8 mouse cellular contexts compared by ENCODE assay signal in genomic region chr17:49779576-49779975, GRCm38 (mm10).
DNase-seq lines count a peak whose midpoint lies in the region; ATAC-seq and TF ChIP-seq lines count a peak whose summit lies in the region.
"Had no signal": no experiment of that assay in that cellular context is flagged by ENCODE, and none has a peak within 500 bp of the region (broad histone marks: within the 10 kb centered on the region; RNA-seq: fewer than 3 reads in every experiment).

No protein-coding gene starts in this region.

- H3K9ac ChIP-seq in hindbrain, postnatal 0 days (replicated peaks; ENCODE audit: low read length): no peak overlapping the region
- H3K9ac ChIP-seq in hindbrain, embryonic 14.5 days: no peak overlapping the region
- H3K9ac ChIP-seq: forebrain, embryonic 12.5 days had no signal

- H3K4me3 ChIP-seq in hindbrain, postnatal 0 days (ENCODE audit: low read length): no peak overlapping the region
- H3K4me3 ChIP-seq in hindbrain, embryonic 14.5 days (replicated peaks; ENCODE audit: low read length): no peak overlapping the region
- no peak overlapping the region for H3K4me3 ChIP-seq in embryonic facial prominence, embryonic 10.5 days
- no peak overlapping the region for H3K4me3 ChIP-seq in limb, embryonic 10.5 days
- no peak overlapping the region for H3K4me3 ChIP-seq in midbrain, embryonic 10.5 days
- H3K4me3 ChIP-seq: forebrain, embryonic 12.5 days had no signal

- no peak for TF ChIP-seq CTCF in hindbrain, postnatal 0 days (IDR thresholded peaks at IDR 0.05; ENCODE audit: low read depth)

- no peaks in the 10 kb centered on the region for H3K9me3 ChIP-seq in hindbrain, postnatal 0 days (ENCODE audit: low read length)
- no peaks in the 10 kb centered on the region for H3K9me3 ChIP-seq in hindbrain, embryonic 14.5 days (ENCODE audit: control insufficient read depth, low read length)
- no peaks in the 10 kb centered on the region for H3K9me3 ChIP-seq in embryonic facial prominence, embryonic 10.5 days
- H3K9me3 ChIP-seq in limb, embryonic 10.5 days (replicated peaks): no peaks in the 10 kb centered on the region
- no peaks in the 10 kb centered on the region for H3K9me3 ChIP-seq in midbrain, embryonic 10.5 days (replicated peaks)
- H3K9me3 ChIP-seq: forebrain, embryonic 12.5 days had no signal

- 58% methylated on average over 3 of the region's 3 CpGs for WGBS in hindbrain, postnatal 0 days
- 66% methylated on average over 3 of the region's 3 CpGs for WGBS in hindbrain, embryonic 14.5 days
- WGBS in embryonic facial prominence, embryonic 10.5 days: 83% methylated on average over 3 of the region's 3 CpGs
- 87% methylated on average over 3 of the region's 3 CpGs for WGBS in limb, embryonic 10.5 days
- 92% methylated on average over 3 of the region's 3 CpGs for WGBS in midbrain, embryonic 10.5 days

- H3K4me1 ChIP-seq in hindbrain, postnatal 0 days (ENCODE audit: insufficient read depth, low read length): no peaks in the 10 kb centered on the region
- 0 out of 2 replicates have a peak, but pooled peaks cover 2% of the 10 kb centered on the region for H3K4me1 ChIP-seq in hindbrain, embryonic 14.5 days (replicated peaks; ENCODE audit: control insufficient read depth, insufficient read depth, low read length)
- H3K4me1 ChIP-seq in embryonic facial prominence, embryonic 10.5 days: peaks cover 11% of the 10 kb centered on the region
- peaks cover 23% of the 10 kb centered on the region for H3K4me1 ChIP-seq in limb, embryonic 10.5 days
- H3K4me1 ChIP-seq in midbrain, embryonic 10.5 days: no peaks in the 10 kb centered on the region
- H3K4me1 ChIP-seq: forebrain, embryonic 12.5 days had no signal

- H3K4me2 ChIP-seq in hindbrain, postnatal 0 days (ENCODE audit: low read depth, low read length): no peak overlapping the region
- H3K4me2 ChIP-seq in hindbrain, embryonic 14.5 days (replicated peaks): no peak overlapping the region
- H3K4me2 ChIP-seq: forebrain, embryonic 12.5 days had no signal

- DNase-seq in hindbrain, postnatal 0 days (ENCODE audit: low spot score): peak; percentile 51
- no peak for DNase-seq in hindbrain, embryonic 14.5 days (ENCODE audit: low spot score)
- DNase-seq in adipocyte (ENCODE audit: low spot score): peak; percentile 96
- DNase-seq in embryonic facial prominence, embryonic 10.5 days (ENCODE audit: low spot score): peak; percentile 7
- no peak for DNase-seq in limb, embryonic 10.5 days (ENCODE audit: low spot score)
- no peak for DNase-seq in midbrain, embryonic 10.5 days (ENCODE audit: low spot score)

- no peaks in the 10 kb centered on the region for H3K36me3 ChIP-seq in hindbrain, postnatal 0 days (ENCODE audit: insufficient read depth, low read length)
- H3K36me3 ChIP-seq in hindbrain, embryonic 14.5 days (replicated peaks; ENCODE audit: control insufficient read depth, insufficient read depth): no peaks in the 10 kb centered on the region
- no peaks in the 10 kb centered on the region for H3K36me3 ChIP-seq in embryonic facial prominence, embryonic 10.5 days (replicated peaks)
- no peaks in the 10 kb centered on the region for H3K36me3 ChIP-seq in limb, embryonic 10.5 days
- no peaks in the 10 kb centered on the region for H3K36me3 ChIP-seq in midbrain, embryonic 10.5 days
- H3K36me3 ChIP-seq: forebrain, embryonic 12.5 days had no signal

- H3K27ac ChIP-seq in hindbrain, postnatal 0 days: no peak overlapping the region
- no peak overlapping the region for H3K27ac ChIP-seq in hindbrain, embryonic 14.5 days
- 0 out of 2 replicates have a peak overlapping the region, but pooled peaks have one; percentile 15 for H3K27ac ChIP-seq in embryonic facial prominence, embryonic 10.5 days (replicated peaks)
- peak overlapping the region; percentile 30; the same call in 1 of the 2 replicates for H3K27ac ChIP-seq in limb, embryonic 10.5 days
- no peak overlapping the region for H3K27ac ChIP-seq in midbrain, embryonic 10.5 days (replicated peaks)
- H3K27ac ChIP-seq: forebrain, embryonic 12.5 days had no signal

- no peaks in the 10 kb centered on the region for H3K27me3 ChIP-seq in hindbrain, postnatal 0 days (ENCODE audit: insufficient read depth, low read length)
- no peaks in the 10 kb centered on the region for H3K27me3 ChIP-seq in hindbrain, embryonic 14.5 days (ENCODE audit: control insufficient read depth, insufficient read depth, low read length)
- H3K27me3 ChIP-seq in embryonic facial prominence, embryonic 10.5 days (replicated peaks; ENCODE audit: low read depth, poor library complexity, severe bottlenecking): no peaks in the 10 kb centered on the region
- no peaks in the 10 kb centered on the region for H3K27me3 ChIP-seq in limb, embryonic 10.5 days (ENCODE audit: low read depth, poor library complexity, severe bottlenecking)
- H3K27me3 ChIP-seq in midbrain, embryonic 10.5 days (ENCODE audit: low read depth, poor library complexity, severe bottlenecking): no peaks in the 10 kb centered on the region
- H3K27me3 ChIP-seq: forebrain, embryonic 12.5 days had no signal

- ATAC-seq in hindbrain, postnatal 0 days: no peak
- ATAC-seq in hindbrain, embryonic 14.5 days (ENCODE audit: low FRiP score): no peak
- ATAC-seq in CD4-positive, CD25-positive, alpha-beta regulatory T cell, adult 4 months: no peak

Comparison
In these comparisons a context has a peak if more than half of its experiments do, and no peak if none do; other contexts are left out.
1. DNase-seq: peak in hindbrain, postnatal 0 days (single experiment), adipocyte (single experiment) and embryonic facial prominence, embryonic 10.5 days (single experiment); none in hindbrain, embryonic 14.5 days (single experiment), limb, embryonic 10.5 days (single experiment) and midbrain, embryonic 10.5 days (single experiment).
2. H3K27ac ChIP-seq: peak in embryonic facial prominence, embryonic 10.5 days (single experiment) and limb, embryonic 10.5 days (single experiment); none in hindbrain, postnatal 0 days (single experiment), hindbrain, embryonic 14.5 days (single experiment) and midbrain, embryonic 10.5 days (single experiment).